Mouse (Mus musculus) thymus, postnatal 14 days (tissue): ENCODE results near the gene Trim61.
"Not testable (repeated sequence)": the region's sequence is repeated elsewhere in the genome, so short reads cannot be mapped to it uniquely, and the experiment has no call there.

Experiments used
- DNase-seq: peaks from one replicate; pipeline ENCODE4 v3.0.0; 2021

Trim61 gene

GRCm38 (mm10) chr8:65018423-65018822 lies at the start of gene Trim61, which contains the start of gene Trim60:
Gene Trim61, minus strand, starts transcription at chr8:65018523.
Gene Trim60, minus strand, starts transcription at chr8:65018584.
- no peak for DNase-seq

- no peak for DNase-seq
Observed at GRCm38 (mm10) chr8:65067694-65068472, 49.6 kb upstream of the Trim61 start.

GRCm38 (mm10) chr8:65067031-65067430 lies 48.7 kb upstream of the Trim61 start:
- DNase-seq, result no peak

- DNase-seq, result no peak
Observed at GRCm38 (mm10) chr8:65065622-65066021, 47.3 kb upstream of the Trim61 start.

GRCm38 (mm10) chr8:65064071-65064470 lies 45.7 kb upstream of the Trim61 start:
- DNase-seq, result no peak

- DNase-seq, result no peak
Observed at GRCm38 (mm10) chr8:65062195-65062594, 43.9 kb upstream of the Trim61 start.

GRCm38 (mm10) chr8:65056722-65057121 lies 38.4 kb upstream of the Trim61 start:
- DNase-seq, result no peak

GRCm38 (mm10) chr8:65053968-65054367 lies 35.6 kb upstream of the Trim61 start:
- DNase-seq, result no peak

GRCm38 (mm10) chr8:65053554-65053953 lies 35.2 kb upstream of the Trim61 start:
- no peak for DNase-seq

GRCm38 (mm10) chr8:65047801-65048200 lies 29.5 kb upstream of the Trim61 start:
- no peak for DNase-seq

- no peak for DNase-seq
Observed at GRCm38 (mm10) chr8:65047193-65047592, 28.9 kb upstream of the Trim61 start.

- no peak for DNase-seq
Observed at GRCm38 (mm10) chr8:65046565-65046964, 28.2 kb upstream of the Trim61 start.

GRCm38 (mm10) chr8:65037117-65037533 lies 18.8 kb upstream of the Trim61 start, which contains the start of gene Apela:
Gene Apela, minus strand, starts transcription at chr8:65037336.
- no peak for DNase-seq

- DNase-seq, result no peak
Observed at GRCm38 (mm10) chr8:65034136-65034535, 15.8 kb upstream of the Trim61 start.

GRCm38 (mm10) chr8:65033056-65033455 lies 14.7 kb upstream of the Trim61 start:
- DNase-seq, result no peak

- no peak for DNase-seq
Observed at GRCm38 (mm10) chr8:65032107-65032506, 13.8 kb upstream of the Trim61 start.

- no peak for DNase-seq
Observed at GRCm38 (mm10) chr8:65030735-65031485, 12.6 kb upstream of the Trim61 start.

GRCm38 (mm10) chr8:65029776-65030175 lies 11.5 kb upstream of the Trim61 start:
- DNase-seq, result no peak

GRCm38 (mm10) chr8:65028959-65029686 lies 10.8 kb upstream of the Trim61 start:
- DNase-seq, result no peak

GRCm38 (mm10) chr8:65022485-65022884 lies 4.2 kb upstream of the Trim61 start:
- peak; percentile 42 for DNase-seq

GRCm38 (mm10) chr8:65007616-65008015 lies 10.7 kb downstream of the Trim61 start:
- not testable (repeated sequence) for DNase-seq

- DNase-seq, result no peak
Observed at GRCm38 (mm10) chr8:64998806-64999365, 19.4 kb downstream of the Trim61 start.

GRCm38 (mm10) chr8:64987731-64988130 lies 30.6 kb downstream of the Trim61 start, which contains the start of gene Trim75:
Gene Trim75, minus strand, starts transcription at chr8:64987831.
- DNase-seq, result no peak
